Mouse (Mus musculus) lung, postnatal 36 days (tissue): ENCODE results near the gene Slc25a30.
"Not testable (repeated sequence)": the region's sequence is repeated elsewhere in the genome, so short reads cannot be mapped to it uniquely, and the experiment has no call there.

Source experiments
- DNase-seq: peaks from one replicate; pipeline ENCODE4 v3.0.0; 2022; ENCODE audit warnings: mixed read lengths

The Slc25a30 gene

DNA sequence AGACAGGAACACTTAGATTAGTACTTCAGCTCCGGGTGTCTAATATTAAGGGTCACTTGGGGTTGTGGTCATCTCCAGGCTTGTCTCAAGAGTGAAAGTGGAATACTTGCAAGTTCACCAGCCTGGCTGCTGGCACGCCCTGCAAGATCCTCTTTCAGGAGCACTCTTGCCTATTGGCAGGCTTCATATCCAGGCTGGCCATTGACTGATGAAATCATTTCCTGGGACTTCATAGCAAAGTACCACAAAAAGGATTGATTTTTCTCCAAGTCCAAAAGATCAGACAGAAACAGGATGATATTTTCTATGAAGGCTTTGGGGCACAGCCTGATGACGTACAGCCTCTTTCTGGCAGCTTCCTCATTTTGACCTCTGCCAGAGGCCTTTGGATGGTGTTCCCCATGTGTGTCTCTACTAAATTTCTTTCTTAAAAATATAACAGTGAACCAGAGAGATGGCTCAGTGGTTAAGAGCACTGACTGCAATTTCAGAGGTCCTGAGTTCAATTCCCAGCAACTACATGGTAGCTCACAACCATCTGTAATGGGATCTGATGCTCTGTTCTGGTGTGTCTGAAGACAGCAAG is 3.7 kb upstream of the Slc25a30 start:
- DNase-seq, result peak; percentile 57

DNA sequence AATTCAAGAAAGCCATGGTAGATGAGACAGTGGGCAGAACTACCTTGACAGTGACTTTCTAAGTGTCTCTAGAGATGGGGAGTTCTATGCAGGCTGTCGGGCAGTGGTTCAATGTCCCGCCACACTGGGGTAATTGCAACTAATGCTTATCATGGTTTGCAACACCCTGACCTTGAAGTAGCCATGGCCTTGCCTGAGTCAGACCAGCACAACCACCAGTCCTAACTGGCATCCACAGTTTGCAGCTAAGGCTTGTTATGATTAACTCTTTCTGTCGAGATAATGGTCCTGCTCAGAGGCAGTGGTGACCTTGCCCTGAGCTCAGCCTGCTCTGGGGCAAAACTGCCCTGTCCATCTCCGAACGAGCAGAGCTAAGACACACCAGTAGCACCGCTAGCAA is 2.5 kb upstream of the Slc25a30 start:
- no peak for DNase-seq

DNA sequence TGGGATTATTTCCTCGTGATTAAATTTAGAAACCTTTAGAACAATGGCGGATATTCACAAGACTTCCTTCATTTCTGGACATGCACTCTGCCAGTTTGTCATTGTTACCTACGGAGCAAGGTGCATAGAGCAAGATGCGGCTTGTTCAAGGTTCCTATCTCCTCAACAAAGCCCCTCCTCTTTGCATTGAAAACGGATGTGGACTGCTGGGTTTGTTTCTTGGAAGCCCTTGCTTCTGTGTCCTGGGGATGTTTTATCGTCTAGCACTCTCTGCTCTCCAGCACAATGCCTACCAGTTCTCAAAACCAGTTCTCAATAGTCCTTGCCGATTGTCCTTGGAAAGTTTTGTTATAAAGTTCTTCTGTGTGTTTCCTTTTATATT is 948 bp upstream of the Slc25a30 start:
- no peak for DNase-seq

DNA sequence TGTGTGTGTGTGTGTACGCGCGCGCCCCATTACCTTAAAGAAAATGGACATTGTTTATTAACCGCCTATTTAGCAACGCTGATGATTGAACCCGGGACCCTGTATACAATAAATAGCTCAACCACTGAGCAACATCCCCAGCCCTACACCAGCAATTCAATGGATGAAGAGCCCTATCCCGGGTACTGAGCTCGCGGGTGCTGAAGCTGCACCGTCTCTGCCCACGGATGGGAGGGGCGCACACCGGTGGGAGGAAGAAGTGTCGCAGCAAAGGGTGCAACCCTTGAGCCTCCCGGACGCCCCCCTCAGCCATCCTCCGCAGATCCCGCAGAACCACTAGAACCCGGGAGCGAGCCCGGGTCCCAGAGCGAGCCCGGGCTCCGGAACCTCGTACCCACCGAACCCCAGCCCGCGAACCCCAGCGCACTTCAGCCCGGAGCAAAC is 391 bp downstream of the Slc25a30 start:
- no peak for DNase-seq

DNA sequence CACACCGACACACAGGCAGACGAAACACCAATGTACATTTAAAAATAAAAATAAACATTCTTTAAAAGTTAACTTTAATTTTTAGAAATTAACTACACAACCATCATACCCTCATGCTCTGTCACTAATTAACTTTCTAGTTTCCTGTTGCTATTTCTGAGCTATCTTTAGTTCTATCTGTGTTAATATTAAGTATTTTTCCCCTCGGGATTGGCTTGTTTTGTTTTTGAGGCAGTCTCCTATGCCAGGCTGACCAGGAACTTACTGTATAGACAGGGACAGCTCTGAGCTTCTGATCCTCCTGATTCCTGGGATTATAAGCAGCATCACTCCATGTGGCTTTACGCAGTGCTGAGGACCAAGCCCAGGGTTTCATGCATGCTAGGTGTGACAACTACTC is 6.9 kb downstream of the Slc25a30 start:
- DNase-seq, result no peak

DNA sequence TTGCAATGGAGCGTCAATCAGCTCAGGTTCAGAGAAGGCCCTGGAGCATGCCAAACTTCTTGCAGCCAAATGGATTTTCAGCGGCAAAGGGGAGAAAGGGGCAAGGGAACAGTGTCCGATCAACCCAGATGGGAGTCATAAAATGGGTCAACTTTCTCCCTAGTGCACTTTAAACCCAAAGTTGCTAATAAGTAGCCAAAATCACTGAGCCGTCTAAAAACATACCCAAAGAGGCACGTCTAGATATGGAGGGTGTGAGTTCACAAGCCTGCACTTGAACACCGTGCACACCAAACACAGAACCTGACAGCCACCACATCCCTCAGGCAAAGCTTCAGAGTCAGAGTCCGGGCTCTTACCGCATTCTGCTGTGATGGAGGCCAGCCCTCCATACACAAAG is 10.2 kb downstream of the Slc25a30 start:
- no peak for DNase-seq

DNA sequence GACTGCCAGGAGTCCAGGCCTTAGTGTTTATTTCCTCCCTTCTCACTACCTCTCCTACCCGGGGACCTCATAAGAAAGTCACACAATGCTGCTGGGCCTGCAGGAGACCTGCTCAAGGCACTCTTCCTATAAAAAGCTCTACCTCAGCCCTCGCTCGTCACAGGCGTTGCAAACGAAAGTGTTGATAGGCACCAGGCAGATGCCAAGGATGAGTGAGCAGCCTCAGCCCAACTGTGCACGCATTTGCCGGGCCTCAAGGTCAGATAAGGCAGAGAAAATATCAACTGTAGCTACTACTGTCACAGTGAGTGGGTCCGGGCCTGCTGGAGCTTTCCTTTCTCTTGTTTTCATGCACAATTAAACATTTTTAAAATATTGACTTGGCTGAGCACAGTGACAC is 13.4 kb downstream of the Slc25a30 start:
- DNase-seq, result no peak

DNA sequence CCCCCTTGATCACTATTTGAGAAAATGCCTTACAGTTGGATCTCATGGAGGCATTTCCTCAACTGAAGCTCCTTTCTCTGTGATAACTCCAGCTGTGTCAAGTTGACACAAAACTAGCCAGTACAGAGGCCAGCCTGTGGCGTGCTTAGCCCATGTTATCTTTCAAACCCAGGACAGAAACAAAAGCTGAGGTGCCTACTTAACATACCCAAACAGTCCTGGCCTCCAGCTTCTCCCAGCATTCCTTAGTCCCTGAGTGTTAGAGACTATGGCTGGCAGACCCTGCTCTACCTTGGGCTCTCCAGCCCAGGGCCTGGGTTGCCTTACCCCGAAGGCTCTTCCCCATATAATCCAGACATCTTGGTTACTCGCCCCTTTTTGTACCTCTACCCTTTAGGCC is 14.4 kb downstream of the Slc25a30 start:
- DNase-seq, result not testable (repeated sequence)

DNA sequence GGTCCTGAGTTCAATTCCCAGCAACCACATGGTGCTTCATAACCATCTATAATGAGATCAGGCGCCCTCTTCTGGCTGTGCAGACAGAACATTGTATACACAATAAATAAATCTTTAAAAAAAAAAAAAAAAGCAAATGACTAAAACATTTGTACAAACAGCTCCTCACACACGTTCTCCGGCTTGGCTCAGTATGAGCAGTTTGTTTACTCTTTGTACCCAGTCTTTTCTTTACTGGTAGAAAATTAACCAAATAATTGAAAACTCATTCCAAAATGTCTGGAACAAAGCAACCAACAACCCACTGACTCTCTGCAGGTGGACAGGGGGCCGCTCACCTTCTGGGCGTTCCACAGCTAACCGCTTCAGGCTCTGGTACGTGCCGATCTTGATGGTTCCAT is 15.7 kb downstream of the Slc25a30 start:
- DNase-seq, result peak; percentile 16

DNA sequence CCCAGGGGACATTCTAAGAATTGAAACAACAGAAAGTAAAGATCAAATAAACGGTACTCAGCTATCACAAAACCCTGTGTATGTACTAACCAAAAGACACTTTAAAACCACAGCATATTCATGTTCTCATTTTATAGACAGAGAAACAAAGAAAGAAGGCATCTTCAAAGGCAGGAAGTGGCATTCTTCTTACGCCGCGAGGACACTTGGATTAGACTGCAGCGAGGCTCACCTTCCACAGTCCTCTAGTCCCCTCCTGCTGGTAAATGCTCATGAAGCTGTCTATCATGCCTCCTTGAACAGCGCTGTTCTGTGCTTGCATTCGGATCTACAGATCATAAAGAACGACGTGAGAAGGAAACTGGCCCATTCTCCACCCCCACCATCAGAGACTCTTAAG is 17.5 kb downstream of the Slc25a30 start:
- no peak for DNase-seq

DNA sequence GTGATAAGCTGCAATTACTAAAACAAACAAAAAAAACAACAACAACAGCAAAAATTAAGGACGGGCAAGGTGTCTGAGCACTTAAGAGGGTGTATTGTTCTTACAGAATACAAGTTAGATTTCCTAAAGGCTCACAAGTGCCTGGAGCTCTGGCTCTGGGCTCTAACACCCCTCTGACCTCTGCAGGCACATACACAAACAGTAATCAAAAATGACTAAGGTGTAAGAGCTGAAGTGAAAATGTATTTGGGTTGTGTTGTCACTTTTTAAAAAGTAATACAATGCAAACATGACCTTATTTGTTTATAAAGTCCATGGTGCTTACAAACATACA is 18.6 kb downstream of the Slc25a30 start:
- DNase-seq, result no peak

DNA sequence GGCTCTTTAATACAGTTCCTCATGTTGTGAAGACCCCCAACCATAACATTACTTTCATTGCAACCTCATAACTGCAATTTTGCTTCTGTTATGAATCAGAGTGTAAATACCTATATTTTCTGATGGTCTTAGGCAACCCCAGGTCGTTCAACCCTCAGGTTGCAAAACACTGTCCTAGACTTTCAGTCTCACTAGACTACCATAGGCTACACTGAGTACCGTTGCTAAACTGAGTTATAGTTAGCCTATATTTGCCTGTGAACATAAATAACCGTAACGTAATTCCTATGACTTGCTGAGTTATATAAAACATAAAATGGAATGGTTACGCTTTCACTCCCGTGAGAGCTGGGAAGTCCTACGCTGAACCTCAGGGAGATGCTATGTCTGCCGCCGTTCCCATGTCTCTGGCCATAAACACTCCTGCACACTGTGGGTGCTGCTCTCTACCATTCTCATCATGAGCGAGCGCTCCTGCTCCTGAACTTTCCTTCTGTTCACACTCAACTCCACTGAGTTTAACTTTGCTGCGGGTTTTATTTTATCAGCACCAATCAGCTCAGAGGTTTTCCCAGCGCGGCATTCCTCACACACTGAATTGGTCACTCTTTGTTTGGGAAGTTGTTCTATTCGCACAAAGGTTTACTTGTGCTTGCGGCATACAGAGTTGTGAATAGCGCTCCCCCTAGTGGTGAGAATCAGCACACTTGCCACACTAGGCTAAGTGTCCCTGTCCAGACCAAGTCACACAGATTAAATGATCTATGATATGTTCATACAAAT is 19.2 kb downstream of the Slc25a30 start:
- DNase-seq, result peak; percentile 90

DNA sequence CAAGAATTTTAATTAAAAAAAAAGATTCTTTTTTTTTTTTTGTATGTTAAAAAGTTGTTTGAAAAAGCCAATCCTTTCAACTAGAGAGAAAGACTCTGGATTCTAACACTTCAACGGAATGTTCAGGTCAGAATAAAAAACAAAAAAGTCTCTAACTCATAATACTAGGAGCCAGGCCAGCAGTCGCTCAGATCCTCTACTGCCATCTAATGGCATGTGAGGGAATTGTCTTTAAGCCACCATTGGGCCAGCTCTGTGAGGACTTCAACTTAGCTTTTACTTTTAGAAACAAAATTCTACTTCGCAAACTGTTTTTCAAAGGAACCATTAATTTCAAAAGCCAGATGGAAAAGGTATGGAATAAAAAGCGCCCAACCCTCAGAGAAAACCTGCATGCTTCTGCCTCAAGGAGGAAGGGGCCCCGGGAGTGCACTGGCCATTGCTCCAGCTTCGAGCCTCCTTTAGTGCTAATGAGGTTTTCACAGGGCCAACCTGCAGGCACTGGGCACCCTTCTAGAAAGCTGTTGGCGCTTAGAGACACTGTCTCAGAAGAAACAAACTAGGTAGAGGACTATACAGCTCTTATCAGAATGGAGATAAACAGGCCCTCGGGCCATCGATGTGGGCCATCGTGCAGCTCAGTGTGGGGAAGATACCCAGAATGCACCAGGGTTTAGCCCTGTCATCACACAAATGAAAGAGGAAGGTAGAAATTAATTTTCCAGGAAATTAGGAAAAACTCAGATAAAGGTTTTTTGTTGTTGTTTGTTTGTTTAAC is 25.6 kb downstream of the Slc25a30 start:
- peak; percentile 74 for DNase-seq

DNA sequence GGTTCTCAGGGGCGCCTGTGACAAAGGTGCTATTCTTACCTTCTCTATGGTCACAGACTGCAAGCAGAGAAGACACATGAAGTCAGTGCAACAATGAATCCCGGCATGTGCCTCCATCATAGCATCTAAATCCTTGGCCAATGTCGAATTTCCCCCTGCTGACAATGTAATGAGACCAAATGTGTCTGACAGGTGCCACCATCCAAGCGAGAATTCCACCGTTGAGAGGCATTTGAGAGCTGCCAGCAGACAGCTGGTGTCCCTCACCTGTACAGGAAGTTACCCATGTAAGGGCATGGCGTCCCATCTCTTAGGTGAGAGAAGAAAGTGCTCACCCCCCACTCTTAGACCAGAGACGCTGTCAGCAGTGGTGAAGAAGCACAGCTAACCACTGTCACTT is 28.4 kb downstream of the Slc25a30 start:
- DNase-seq, result no peak

DNA sequence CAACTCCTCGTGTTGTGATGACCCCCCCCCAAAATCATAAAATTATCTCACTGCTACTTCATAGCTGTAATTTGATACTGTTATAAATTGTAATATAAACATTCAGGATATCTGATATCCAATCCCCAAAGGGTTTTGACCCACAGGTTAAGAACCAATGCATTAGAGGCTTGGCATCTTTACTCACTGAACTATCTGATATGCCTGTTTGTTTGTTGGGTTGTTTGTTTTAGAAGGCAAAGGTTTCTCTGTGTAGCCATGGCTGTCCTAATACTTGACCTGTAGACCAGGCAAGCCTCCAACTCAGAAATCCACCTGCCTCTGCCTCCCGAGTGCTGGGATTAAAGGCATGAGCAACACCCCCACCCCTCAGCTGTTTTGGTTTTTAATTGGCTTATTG is 29.0 kb downstream of the Slc25a30 start:
- no peak for DNase-seq

DNA sequence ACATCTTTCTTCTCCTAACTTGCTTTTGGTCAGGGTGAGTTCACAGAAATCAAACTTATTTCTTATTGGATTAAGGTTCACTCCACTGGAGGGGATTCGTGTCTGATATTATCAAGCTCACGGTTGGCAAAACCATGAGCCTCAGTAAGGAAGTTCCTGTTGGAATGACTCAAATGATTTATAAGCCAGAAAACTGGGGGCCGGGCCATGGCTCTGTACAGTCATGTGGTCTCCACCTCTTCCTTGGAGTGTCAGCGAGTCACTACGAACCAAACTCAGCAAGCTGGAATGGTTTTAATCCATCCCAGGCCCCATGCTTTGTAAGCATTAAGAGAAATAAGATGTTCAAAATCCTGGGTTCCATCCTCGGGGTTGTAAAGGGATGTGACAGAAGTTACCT is 29.9 kb downstream of the Slc25a30 start:
- DNase-seq, result no peak

DNA sequence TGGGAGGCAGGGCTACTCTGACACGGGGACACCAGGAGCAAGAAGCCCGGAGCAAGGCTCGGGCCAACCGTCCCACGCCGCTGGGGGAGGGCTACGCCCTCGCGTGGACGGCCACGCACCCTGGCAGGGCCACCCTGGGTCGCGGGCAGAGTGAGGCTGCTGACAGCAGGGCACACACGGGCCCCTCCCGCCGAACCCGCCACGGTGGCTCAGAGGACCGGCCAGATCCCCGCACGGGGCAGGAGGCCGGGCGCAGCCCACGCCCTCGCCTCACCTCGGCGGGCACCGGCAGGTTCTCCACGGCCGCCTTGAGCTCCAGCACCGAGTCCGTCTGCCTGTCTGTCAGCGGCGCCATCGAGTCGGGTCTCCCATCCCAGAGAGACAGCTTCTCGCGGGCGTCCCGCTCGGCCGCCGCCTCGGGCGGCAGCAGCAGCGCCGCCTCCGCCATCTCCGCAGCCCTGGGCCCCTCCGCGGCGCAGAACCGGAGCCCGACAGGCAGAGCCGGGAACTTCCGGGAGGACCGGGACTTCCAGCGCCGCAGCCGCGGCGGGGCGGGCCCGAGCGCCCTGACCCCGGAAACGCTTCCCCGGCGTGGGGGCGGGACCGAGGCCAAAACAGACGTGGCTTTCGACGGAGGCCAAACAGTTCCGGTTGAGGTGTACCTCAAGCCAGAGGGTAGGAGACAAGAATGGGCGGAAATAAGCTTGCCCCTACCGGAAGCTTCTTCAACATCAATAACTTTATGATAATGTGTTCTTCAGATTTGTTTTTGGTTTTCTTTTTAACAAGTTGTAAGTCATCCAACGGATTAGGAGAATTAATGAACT is 32.6 kb downstream of the Slc25a30 start, which contains the start of gene Cog3:
Gene Cog3, minus strand, starts transcription at position 527 of the 827 bp plus-strand sequence.
- DNase-seq, result peak; percentile 97

DNA sequence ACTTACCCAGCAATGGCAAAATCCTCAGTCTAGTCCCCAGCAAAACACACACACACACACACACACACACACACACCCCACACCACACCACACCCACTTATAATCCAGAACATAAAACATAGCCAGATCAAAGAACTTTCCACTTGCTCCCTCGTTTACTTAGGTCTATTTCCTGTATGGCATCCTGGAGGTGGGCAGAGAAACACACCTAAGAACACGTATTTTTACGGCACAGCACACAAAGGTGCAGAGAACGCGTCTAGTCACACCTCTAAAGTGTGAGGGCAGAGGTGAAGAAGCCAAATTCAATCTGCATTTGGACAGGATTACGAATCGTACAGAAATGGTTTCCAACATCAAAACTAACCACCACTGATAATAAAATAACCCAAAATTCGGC is 33.6 kb downstream of the Slc25a30 start:
- no peak for DNase-seq

DNA sequence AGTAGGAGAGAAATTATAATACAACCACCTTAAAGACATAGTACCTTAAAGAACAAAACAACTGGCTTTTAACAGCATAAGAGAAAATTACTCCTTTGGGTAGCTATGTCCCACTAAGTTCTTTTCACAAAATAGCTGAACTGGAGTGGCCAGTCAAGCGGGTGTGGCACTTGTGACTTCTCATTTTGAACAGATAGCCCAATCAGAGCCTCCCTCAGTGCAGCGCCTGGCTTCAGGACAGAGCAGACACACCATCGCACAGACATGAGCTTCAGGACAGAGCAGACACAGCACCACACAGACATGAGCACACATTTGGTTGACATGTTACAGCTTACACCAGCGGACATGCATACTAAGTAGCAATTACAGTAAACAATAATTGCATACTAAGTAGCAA is 35.8 kb downstream of the Slc25a30 start:
- DNase-seq, result no peak

DNA sequence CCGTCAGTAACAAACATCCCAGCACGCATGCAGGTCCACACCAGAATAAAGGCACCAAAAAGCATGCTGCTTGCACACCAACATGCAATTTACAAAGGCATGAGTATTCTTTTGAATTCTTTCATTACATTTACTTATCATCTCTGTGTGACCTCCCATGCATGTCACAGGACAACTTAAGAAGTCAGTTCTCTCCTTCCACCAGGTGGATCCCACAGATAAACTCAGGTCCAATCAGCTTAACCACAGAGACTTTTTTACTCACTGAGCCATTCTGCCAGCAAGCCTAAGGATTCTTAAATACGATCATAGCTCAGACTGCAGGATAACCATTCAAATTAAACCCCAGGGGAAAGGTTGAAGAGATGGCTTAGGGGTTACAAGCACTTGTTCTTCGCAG is 37.7 kb downstream of the Slc25a30 start:
- DNase-seq, result no peak

DNA sequence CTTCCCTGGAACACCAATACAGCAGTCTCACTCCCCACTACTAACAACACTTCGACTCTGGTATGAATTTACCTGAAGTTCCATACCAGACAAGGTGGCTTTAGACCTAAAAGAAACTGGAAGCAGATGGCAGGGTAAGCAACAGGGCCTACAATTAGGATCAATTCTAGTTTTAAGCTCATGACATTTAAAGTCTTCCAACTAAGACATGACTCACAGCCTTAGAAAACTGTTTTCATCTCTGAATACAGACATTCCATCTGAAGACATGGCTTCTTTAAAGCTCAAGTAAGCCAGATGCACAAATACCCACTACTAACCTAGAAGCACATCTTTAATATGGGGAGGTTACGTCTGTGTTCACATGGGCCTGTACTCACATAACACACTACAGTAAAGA is 38.9 kb downstream of the Slc25a30 start:
- no peak for DNase-seq

DNA sequence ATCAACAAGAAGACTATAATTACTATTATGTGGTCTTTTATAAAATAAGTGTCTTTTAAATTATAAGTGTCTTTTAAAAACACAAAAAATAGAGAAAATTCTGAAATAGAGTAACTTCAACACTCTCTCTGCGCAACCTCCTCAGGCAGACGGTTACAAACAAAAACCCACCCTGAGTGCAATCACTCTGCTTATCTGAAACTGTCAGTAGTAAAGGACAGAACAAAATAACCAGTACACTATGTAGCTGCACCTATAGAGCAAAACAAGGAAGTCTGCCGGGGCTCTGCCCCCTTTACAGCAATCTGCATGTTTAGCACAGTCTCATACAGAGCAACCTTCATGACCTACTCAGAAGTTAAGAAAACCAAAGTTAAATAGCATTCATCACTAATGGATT is 44.9 kb downstream of the Slc25a30 start:
- no peak for DNase-seq

DNA sequence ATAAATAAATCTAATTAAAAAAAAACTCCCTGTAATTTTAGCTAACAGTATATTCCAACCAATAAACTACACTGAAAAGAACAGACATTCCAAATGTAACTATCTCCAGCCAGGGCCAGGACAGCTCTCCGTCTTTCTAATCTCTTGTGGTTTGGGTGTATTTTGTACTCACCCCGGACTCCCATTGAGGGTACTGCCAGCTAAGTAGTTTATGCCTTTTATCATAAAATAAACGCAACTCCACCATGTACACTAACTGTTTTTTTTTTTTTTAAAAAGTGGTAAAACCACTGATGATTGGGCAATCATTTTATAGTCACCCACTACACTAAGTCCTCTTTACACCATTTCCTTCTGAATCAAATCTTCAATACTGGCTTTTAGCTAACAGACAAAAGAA is 51.2 kb downstream of the Slc25a30 start:
- no peak for DNase-seq
